Mouse (Mus musculus): ENCODE results near the gene Pinlyp. TPM values are rescaled to one million over a fixed set of nuclear protein-coding genes. Genes with fewer than 3 reads are reported as not detected.

The Pinlyp gene
- total and polyA plus RNA-seq, 3 experiments: 6.1 to 17.3 (median 6.6) TPM

GRCm38 (mm10) chr7:24591735-24592134, 45.8 kb upstream of the Pinlyp start:
- peaks cover 6 to 37% of the 10 kb centered on the region in 2 experiments for H3K4me1 ChIP-seq (ENCODE audit: control insufficient read depth in 1 of 2, insufficient read depth in 2 of 2)
- TF ChIP-seq NELFE (IDR thresholded peaks at IDR 0.05; ENCODE audit: low read depth, low read length) (no peak), RAD21 (IDR thresholded peaks at IDR 0.05; ENCODE audit: low read depth, low read length) (no peak; the same call in none of the 2 replicates), JUND (conservative IDR thresholded peaks at IDR 0.05; ENCODE audit: low read depth, low read length) (no peak), MEF2A (IDR thresholded peaks at IDR 0.05; ENCODE audit: borderline replicate concordance, low read depth, low read length) (no peak), CTCF (conservative IDR thresholded peaks at IDR 0.05 in 1 of 2, IDR thresholded peaks at IDR 0.05 in 1 of 2; ENCODE audit: low read depth in 2 of 2, low read length in 2 of 2) (no peak; a peak in 1 of 4 replicates), GABPA (IDR thresholded peaks at IDR 0.05; ENCODE audit: insufficient replicate concordance, low read depth, low read length) (no peak), MAFK (IDR thresholded peaks at IDR 0.05; ENCODE audit: insufficient replicate concordance, low read length) (no peak), MAZ (IDR thresholded peaks at IDR 0.05; ENCODE audit: low read depth, low read length) (no peak), KAT2A (IDR thresholded peaks at IDR 0.05; ENCODE audit: insufficient replicate concordance, low read length) (no peak), CHD2 (IDR thresholded peaks at IDR 0.05; ENCODE audit: low read length) (no peak), TBP (conservative IDR thresholded peaks at IDR 0.05; ENCODE audit: low read depth, low read length) (no peak), BHLHE40 (IDR thresholded peaks at IDR 0.05; ENCODE audit: low read depth, low read length) (no peak), ZKSCAN1 (IDR thresholded peaks at IDR 0.05; ENCODE audit: borderline replicate concordance, low read depth, low read length) (no peak), USF1 (IDR thresholded peaks at IDR 0.05; ENCODE audit: low read depth, low read length) (no peak), CHD1 (IDR thresholded peaks at IDR 0.05; ENCODE audit: low read depth, low read length) (no peak), MXI1 (IDR thresholded peaks at IDR 0.05; ENCODE audit: low read depth, low read length) (no peak), POLR2AphosphoS2 (IDR thresholded peaks at IDR 0.05; ENCODE audit: low read depth, low read length) (no peak), JUN (IDR thresholded peaks at IDR 0.05; ENCODE audit: insufficient read depth, low read depth, low read length) (no peak), SIN3A (IDR thresholded peaks at IDR 0.05; ENCODE audit: low read length) (no peak), NRF1 (IDR thresholded peaks at IDR 0.05; ENCODE audit: low read depth, low read length) (no peak)
- no peak overlapping the region for H3K9ac ChIP-seq (ENCODE audit: insufficient read depth, low read depth)
- H3K27ac ChIP-seq (ENCODE audit: insufficient read depth, low read depth): no peak overlapping the region
- dilution Hi-C loops (cut with MboI; ENCODE audit: extremely low pct_ligation_motif_present, extremely low pct_unique_long_range_greater_than_20kb, low sequenced_read_pairs): no loop called here
- no peak for DNase-seq (ENCODE audit: extremely low read depth)
- no peaks in the 10 kb centered on the region for H3K27me3 ChIP-seq (replicated peaks)
- no peaks in the 10 kb centered on the region for H3K9me3 ChIP-seq (replicated peaks; ENCODE audit: low read length)
- H3K4me3 ChIP-seq (replicated peaks in 1 of 3; ENCODE audit: low read depth in 2 of 3, low read length in 2 of 3, poor library complexity in 1 of 3): no peak overlapping the region
- H3K4me2 ChIP-seq (ENCODE audit: insufficient read depth, low read depth, poor library complexity, severe bottlenecking): no peak overlapping the region
- H3K79me2 ChIP-seq (replicated peaks; ENCODE audit: control insufficient read depth, extremely low read depth, insufficient read depth, poor library complexity, severe bottlenecking): no peaks in the 10 kb centered on the region
- peaks cover 0 to 15% of the 10 kb centered on the region in 2 experiments for H3K36me3 ChIP-seq (replicated peaks in 1 of 2; ENCODE audit: control insufficient read depth in 1 of 2, insufficient read depth in 1 of 2, low read length in 1 of 2)
- in situ Hi-C loops (cut with MboI; ENCODE audit: low pct_ligation_motif_present, low pct_unique_long_range_greater_than_20kb, low sequenced_read_pairs): loop anchor here (10.0 kb wide), 1 partner anchor 57 kb away; the partner anchor contains the start of gene Irgq

DNA sequence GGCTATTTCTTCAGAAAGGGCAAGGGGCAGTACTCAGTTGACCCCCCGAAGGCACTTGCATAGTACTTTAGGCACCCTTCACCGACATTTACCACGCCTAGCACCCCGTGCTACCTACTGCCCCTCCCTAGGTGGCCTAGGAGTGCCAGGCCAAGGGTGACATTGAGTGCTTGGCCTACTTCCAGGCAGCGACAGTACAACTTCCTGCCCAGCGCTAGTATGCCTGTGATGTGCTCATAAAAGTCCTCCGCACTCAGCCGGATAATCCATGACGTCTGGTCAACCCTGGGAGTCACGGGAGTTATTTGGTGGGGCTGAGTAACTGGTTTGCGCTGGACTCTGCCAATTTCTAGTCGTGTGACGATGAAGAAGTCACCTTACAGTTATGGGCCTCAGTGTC, 42.4 kb upstream of the Pinlyp start:
- no peak overlapping the region for H3K4me3 ChIP-seq (replicated peaks in 1 of 3; ENCODE audit: low read depth in 2 of 3, low read length in 2 of 3, poor library complexity in 1 of 3)
- no peak overlapping the region for H3K9ac ChIP-seq (ENCODE audit: insufficient read depth, low read depth)
- TF ChIP-seq ETS1 (conservative IDR thresholded peaks at IDR 0.05; ENCODE audit: low read depth, low read length): no peak
- no peak for TF ChIP-seq MXI1 (IDR thresholded peaks at IDR 0.05; ENCODE audit: low read depth, low read length)
- no peak for TF ChIP-seq POLR2A (IDR thresholded peaks at IDR 0.05; ENCODE audit: low read depth, low read length)
- TF ChIP-seq MYC (IDR thresholded peaks at IDR 0.05; ENCODE audit: low read depth, low read length): no peak
- TF ChIP-seq NRF1 (IDR thresholded peaks at IDR 0.05; ENCODE audit: low read depth, low read length): no peak
- no peak for TF ChIP-seq MEF2A (IDR thresholded peaks at IDR 0.05; ENCODE audit: borderline replicate concordance, low read depth, low read length)
- no peak for TF ChIP-seq KAT2A (IDR thresholded peaks at IDR 0.05; ENCODE audit: insufficient replicate concordance, low read length)
- no peak for TF ChIP-seq HCFC1 (IDR thresholded peaks at IDR 0.05; ENCODE audit: low read depth, low read length)
- TF ChIP-seq ZKSCAN1 (IDR thresholded peaks at IDR 0.05; ENCODE audit: borderline replicate concordance, low read depth, low read length): no peak
- TF ChIP-seq EP300 (IDR thresholded peaks at IDR 0.05; ENCODE audit: low read length): no peak
- no peak for TF ChIP-seq JUN (IDR thresholded peaks at IDR 0.05; ENCODE audit: insufficient read depth, low read depth, low read length)
- no peak for TF ChIP-seq MAZ (IDR thresholded peaks at IDR 0.05; ENCODE audit: low read depth, low read length)
- no peak for TF ChIP-seq JUND (conservative IDR thresholded peaks at IDR 0.05; ENCODE audit: low read depth, low read length)
- no peak for TF ChIP-seq NELFE (IDR thresholded peaks at IDR 0.05; ENCODE audit: low read depth, low read length)
- no peaks in the 10 kb centered on the region for H3K27me3 ChIP-seq (replicated peaks)
- DNase-seq (ENCODE audit: extremely low read depth): no peak
- H3K27ac ChIP-seq (ENCODE audit: insufficient read depth, low read depth): no peak overlapping the region
- no peak overlapping the region for H3K4me2 ChIP-seq (ENCODE audit: insufficient read depth, low read depth, poor library complexity, severe bottlenecking)
- in situ Hi-C loops (cut with MboI; ENCODE audit: low pct_ligation_motif_present, low pct_unique_long_range_greater_than_20kb, low sequenced_read_pairs): no loop called here
- H3K79me2 ChIP-seq (replicated peaks; ENCODE audit: control insufficient read depth, extremely low read depth, insufficient read depth, poor library complexity, severe bottlenecking): no peaks in the 10 kb centered on the region
- H3K4me1 ChIP-seq (ENCODE audit: control insufficient read depth in 1 of 2, insufficient read depth in 2 of 2): peaks cover 6 to 21% of the 10 kb centered on the region in 2 experiments
- dilution Hi-C loops (cut with MboI; ENCODE audit: extremely low pct_ligation_motif_present, extremely low pct_unique_long_range_greater_than_20kb, low sequenced_read_pairs): no loop called here
- H3K9me3 ChIP-seq (replicated peaks; ENCODE audit: low read length): peaks cover 15% of the 10 kb centered on the region
- H3K36me3 ChIP-seq (replicated peaks in 1 of 2; ENCODE audit: control insufficient read depth in 1 of 2, insufficient read depth in 1 of 2, low read length in 1 of 2): no peaks in the 10 kb centered on the region

Data from CH12.LX (cell line).